Mouse (Mus musculus) heart, adult 2 months (tissue): ENCODE measurements around the gene Grk4.

ENCODE experiments used
- CTCF ChIP-seq: fragments of 200-600 bp; IDR thresholded peaks from 2 replicates; pipeline ENCODE4 v1.8.1; 2022; ENCODE audit warnings: antibody characterized with exemption, mild to moderate bottlenecking, moderate library complexity
- POLR2A ChIP-seq: fragments of 200-500 bp; IDR thresholded peaks from 2 replicates; pipeline ENCODE4 v1.6.1; 2011; ENCODE audit warnings: mild to moderate bottlenecking, low read depth, low read length, control low read depth; ENCODE audit not compliant: insufficient read depth

DNA sequence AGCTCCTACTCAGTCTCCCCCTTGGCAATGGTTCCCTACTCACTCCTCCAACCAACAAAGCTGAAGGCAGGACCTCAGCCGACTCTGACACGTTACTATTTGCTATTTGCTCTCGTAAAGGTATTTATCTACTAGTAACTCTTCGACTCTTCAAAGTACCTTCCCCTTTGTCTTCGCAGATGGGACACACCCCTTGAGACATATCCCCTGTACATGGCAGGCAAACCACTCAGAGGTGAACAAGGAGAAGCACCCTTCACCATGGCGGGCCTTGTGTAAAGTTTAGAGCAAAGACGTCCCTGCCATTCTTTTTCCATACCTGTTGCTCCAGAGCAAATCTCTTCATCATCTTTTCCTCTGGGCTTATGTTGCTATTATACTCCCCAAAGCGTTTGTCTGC, 2.6 kb upstream of the Grk4 start:
- TF ChIP-seq POLR2A (no peak), CTCF (no peak)
